Mouse (Mus musculus): ENCODE results near the gene 4930404H24Rik.

DNA sequence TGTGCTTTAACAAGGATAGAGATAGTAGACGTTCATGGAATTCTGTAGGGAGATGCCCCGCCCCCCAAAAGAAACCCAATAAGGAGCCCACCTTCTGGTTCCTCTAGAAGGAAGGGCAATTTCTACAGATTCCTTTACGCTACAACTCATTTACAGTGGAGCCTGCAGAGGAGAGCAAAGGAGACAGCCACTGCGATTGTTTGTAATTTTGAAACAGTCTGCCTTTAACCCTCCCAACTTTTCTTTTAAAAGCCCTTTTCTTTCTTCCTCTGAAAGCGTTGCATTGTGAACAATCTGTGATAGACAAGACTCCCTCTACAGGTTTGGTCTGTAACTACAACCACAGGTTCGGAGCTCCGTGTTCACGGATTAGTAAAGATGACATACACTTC lies 46.6 kb upstream of the 4930404H24Rik start:
- TF ChIP-seq POLR2A (IDR thresholded peaks at IDR 0.05; ENCODE audit: control insufficient read depth, low read depth, low read length) (no peak), CTCF (IDR thresholded peaks at IDR 0.05; ENCODE audit: control insufficient read depth, insufficient read depth, insufficient replicate concordance, low read depth, low read length) (no peak)

Data from testis, adult 2 months (tissue).